Mouse (Mus musculus): ENCODE measurements around the gene Eno2. TPM values are rescaled to one million over a fixed set of nuclear protein-coding genes. Genes with fewer than 3 reads are reported as not detected.
"Not testable (repeated sequence)": the region's sequence is repeated elsewhere in the genome, so short reads cannot be mapped to it uniquely, and the experiment has no call there.

Gene Eno2
- total RNA-seq, 2 experiments from 2014 or later = not detected

DNA sequence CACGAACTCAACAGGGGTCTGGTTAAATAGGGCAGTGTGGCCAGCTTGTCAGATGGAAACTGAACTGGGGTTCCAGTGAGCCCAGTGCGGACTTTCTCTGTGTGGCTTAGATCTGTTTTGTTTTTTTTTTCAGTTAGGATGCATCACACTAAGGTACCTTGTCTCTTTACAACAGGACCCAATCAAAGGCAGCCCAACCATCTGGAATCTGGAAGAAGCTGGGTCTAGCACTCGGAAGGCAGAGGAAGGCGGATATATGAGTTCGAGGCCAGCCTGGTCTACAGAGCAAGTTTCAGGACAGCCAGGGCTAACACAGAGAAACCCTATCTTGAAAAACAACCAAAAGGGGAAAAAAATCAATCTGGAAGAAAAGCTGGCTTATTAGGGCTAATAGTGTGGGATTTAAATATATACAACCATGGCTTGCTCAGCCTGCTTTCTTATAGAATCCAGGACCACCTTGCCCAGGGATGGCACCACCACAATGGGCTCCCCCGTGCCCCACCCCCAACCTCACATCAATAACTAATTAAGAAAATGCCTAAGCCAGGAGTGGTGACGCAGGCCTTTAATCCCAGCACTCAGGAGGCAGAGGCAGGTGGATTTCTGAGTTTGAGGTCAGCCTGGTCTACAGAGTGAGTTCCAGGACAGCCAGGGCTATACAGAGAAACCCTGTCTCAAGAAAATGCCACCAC is 37.1 kb upstream of the Eno2 start:
- no peak for ATAC-seq (ENCODE audit: poor library complexity, severe bottlenecking)

DNA sequence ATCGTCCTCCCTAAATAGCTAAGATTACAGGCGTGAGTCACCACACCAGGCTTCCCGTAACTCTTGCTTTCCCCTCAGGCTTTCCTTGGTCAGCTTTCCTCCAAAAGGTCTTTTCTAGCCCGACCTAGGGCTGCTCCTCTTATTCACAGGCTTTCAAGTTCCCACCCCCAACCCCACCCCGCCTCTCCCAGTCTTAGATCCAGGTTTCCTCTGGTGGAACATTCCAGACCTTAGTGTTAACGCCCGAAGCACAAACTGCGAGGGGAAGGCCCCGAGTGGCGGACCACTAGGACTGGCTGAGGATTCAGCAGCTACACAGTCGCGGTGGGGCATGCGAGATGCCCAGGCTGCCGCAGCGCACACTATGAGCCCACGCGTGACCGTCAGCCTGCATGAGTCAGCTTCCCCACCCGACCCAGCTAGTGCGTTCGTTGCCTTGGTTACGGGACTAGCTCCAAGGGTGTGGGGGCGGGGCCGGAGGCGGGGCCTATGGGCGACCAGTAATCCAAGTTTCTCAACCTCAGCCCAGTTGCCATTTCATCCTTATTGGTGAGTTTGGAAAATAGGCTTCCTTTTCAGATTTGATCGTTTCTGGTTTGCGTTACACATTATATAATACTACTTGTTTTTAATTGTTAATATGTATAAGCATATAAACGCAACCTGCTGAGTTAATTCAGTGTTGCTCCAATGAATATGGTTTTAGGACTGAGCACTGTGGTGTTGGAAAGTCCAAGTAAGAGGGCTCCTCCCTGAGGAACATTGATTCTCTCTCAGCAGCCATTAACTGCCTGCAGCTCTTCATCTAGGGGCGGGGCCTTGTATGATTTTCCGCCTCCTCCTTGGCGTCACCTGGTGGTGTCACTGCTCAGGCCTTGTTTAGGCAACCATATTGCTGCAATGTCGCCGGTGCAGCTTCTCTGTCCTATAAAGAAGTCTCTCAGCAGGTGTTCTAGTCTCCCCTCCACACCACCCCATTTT is 36.2 kb upstream of the Eno2 start:
- peak; percentile 79 for ATAC-seq (ENCODE audit: poor library complexity, severe bottlenecking)

DNA sequence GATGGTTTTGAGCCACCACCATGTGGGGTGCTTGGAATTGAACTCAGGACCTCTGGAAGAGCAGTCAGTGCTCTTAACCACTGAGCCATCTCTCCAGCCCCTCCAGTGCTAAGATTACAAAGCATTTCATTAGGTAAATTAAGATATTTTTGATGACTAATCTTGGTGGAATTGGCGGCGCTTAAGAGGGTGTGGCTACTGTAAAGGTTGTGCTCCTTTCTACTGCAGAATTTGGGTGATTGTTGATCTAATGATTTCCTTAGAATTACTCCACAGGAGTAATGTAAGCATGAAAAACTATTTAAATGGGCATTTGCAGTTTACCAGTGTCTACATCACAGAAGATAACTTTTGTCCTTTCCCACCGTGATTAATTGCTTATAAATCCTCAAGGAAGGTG is 34.9 kb upstream of the Eno2 start:
- ATAC-seq (ENCODE audit: poor library complexity, severe bottlenecking) = no peak

DNA sequence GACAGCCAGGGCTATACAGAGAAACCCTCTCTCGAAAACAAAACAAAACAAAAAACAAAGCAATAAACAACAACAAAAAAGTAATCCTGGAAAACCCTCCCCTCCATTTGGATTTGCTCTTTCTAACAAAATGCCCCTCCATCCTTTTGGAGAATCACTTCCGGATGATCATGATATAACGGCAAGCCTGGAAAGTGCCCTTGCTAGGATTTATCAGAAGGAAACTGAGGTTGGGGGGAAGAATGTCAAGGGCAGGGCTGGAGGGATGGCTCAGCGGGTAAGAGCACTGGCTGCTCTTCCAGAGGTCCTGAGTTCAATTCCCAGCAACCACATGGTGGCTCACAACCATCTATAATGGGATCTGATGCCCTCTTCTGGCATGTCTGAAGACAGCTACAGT is 34.2 kb upstream of the Eno2 start:
- ATAC-seq (ENCODE audit: poor library complexity, severe bottlenecking) = not testable (repeated sequence)

DNA sequence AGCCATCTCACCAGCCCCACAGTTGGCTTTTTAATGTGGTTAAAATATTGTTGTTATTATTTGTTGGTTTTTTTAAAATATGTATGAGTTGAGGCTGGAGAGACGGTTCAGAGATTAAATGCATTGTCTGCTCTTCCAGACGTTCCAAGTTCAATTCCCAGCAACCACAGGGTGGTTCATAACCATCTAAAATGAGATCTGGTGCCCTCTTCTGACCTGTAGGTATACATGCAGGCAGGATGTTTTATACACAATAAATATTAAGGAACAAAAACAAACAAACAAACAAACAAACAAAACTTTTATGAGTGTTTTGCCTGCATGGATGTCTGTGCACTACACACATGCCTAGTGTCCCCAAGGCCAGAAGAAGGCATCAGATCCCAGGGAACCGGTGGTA is 33.6 kb upstream of the Eno2 start:
- no peak for ATAC-seq (ENCODE audit: poor library complexity, severe bottlenecking)

DNA sequence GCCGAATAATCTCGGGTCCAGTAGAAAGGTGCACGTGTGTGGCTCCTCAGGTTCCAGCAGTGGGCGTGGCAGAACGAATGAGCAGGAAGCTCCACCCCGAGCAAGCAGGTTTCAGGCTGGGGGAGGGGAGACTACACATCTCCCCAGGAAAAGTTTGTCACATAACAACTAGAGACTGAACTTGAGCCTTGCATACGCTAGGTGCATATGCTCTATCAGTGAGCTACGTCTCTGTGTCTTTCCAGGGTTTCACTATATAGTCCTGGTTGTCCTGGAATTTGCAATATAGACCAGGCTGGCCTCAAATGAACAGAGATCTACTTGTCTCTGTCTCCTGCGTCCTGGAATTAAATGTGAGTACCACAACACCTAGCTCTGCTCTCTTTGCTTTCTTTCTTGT is 32.9 kb upstream of the Eno2 start:
- ATAC-seq (ENCODE audit: poor library complexity, severe bottlenecking) = not testable (repeated sequence)

DNA sequence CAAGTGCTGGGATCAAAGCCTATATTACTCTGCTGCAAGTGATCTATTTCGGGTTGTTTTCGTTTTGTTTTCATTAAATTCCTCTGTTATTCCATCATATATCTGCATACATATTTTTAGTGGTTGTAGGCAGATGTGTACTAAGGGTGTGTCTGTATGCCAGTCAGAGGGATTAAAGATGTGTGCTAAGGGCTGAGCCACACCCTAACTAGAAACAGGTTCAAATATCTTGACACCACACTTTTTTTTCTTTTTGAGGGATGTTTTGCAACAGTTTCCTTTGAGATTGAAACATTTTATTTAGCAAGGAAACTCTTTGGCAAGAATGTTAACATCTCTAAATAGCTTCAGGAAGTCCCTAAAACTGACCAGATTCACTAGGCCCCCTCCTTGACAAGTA is 26.7 kb upstream of the Eno2 start:
- ATAC-seq (ENCODE audit: poor library complexity, severe bottlenecking) = 0 out of 2 replicates have a peak, but pooled peaks have one; percentile 21

DNA sequence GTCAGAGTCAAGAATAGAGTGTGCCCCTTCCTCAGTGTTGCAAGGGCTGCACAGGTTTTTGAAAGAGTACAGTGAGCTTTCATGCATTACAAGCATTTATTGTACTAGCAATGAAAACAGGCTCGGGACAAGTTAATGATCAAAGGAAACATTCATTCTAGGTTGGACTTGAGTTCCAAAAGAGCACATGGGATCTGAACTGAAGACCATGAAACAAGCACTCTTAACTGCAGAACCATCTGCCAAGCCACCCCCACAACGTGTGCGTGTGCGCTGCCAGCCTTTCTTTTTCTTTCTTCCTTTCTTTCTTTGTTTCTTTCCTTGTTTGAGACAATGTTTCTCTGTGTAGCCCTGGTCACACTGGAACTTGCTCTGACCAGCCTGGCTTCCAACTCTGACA is 26.3 kb upstream of the Eno2 start:
- no peak for ATAC-seq (ENCODE audit: poor library complexity, severe bottlenecking)

DNA sequence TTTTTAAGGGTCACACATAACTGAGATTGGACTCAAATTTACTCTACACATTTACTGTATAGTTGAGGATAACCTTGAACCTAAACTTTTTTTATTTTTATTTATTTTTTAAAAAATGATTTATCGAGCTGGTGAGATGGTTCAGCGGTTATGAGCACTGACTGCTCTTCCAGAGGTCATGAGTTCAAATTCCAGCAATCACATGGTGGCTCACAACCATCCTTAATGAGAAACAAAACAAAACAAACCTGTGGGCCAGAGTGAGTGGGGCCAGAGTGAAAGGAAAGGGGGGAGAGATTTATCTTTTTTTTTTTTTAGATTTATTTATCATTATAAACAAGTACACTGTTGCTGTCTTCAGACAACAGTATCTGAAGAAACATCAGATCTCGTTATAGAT is 22.4 kb upstream of the Eno2 start:
- no peak for ATAC-seq (ENCODE audit: poor library complexity, severe bottlenecking)

DNA sequence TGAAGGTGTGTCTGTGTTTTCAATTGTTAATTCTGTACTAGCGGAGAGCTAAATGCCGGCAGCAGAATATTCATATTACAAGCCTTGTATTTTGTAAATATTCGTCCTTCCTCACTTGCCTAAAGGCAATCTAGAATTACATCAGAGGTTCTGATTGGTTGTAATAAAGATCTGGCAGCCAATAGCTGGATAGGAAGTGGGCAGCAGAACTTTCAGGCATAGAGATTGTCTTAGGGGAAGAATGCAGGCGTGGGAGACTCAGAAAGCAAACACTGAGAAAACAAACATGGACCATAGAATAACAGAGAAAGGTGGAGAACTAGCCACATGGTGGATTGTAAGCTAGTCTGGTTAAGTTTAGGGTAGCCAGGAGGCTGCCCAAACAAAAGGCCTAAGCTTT is 20.6 kb upstream of the Eno2 start:
- ATAC-seq (ENCODE audit: poor library complexity, severe bottlenecking) = no peak

DNA sequence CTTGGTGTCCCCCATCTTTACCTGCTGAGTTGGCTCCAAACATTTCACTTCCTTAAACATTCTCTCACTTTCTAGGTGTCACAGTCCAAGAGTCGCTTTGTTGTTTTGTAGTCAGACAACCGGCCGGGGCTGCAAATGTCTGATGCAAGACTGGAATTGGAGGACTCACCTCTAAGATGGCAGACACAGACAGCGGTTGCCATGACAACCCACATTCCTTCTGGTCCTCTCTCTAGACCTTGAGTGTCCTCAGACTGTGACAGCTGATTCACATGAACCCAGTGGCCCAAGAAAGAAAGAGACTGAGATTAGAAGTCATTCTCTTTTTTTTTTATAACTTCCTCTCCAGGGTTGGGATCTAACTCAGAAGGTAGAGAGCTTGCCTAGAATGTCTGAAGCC is 20.0 kb upstream of the Eno2 start:
- no peak for ATAC-seq (ENCODE audit: poor library complexity, severe bottlenecking)

DNA sequence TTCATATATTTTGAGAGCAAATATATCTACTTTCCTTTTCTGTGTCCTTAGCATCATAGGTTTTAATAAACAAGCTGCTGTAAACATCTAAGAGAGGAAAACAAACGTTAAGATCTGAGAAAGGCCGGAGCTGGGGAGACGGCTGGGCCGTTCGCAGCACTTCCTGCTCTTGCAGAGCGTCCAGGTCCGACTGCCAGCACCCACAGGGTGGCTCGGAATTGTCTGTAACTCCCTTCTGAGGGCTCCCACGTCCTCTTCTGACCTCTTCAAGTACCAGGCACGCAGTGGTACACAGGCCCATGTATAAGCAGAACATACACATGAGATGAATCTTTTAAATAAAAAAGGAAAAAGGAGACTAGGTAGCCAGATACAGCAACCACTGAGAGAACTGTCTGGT is 18.2 kb upstream of the Eno2 start:
- no peak for ATAC-seq (ENCODE audit: poor library complexity, severe bottlenecking)

DNA sequence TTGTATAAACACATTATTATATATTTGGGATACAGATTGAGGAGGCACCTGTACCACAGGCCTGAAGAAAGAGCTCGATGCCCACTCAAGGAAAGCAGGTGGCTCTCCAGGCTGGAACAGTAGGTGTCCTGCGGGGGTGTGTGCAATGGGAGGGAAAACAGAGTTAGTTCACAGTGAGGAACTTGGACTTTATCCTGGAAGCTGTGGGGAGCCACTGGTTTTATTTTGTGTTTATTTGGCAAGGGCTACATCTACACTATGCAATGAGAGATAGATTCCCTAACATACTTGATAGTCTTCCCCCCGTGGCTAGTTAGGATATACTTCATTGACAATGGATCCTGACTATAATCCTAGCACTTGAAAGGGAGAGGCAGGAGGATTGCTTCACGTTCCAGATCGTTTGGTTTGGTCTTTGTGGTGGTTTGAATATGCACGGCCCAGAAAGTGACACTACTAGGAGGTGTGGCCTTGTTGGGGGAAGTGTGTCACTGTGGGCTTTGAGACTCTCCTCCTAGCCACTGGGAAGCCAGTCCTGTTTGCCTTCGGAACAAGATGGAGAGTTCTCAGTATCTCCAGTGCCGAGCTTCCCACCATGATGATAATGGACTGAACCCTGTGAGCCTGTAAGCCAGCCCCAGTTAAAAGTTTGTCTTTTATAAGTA is 17.4 kb upstream of the Eno2 start:
- ATAC-seq (ENCODE audit: poor library complexity, severe bottlenecking) = peak; percentile 72

DNA sequence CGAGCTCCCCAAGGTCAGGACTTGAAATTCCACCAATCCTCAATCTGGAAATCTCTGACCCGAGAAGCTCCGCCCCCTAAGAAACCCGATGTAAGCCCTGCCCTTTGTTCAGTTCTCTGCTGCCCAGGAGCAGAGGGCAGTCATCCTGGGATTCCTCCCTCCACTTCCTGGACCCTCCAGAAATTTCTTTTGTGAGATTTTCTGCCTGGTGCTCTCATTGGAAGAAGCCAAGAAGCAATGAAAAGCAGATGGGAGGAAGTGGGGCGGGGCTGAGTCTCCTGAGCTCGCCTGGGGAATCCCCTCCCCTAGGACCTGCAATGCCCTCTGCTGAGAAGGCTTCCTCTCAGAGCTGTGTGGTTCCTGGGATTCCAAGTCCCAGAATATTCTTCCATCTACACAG is 13.0 kb upstream of the Eno2 start:
- peak; percentile 47; the same call in 1 of the 2 replicates for ATAC-seq (ENCODE audit: poor library complexity, severe bottlenecking)

DNA sequence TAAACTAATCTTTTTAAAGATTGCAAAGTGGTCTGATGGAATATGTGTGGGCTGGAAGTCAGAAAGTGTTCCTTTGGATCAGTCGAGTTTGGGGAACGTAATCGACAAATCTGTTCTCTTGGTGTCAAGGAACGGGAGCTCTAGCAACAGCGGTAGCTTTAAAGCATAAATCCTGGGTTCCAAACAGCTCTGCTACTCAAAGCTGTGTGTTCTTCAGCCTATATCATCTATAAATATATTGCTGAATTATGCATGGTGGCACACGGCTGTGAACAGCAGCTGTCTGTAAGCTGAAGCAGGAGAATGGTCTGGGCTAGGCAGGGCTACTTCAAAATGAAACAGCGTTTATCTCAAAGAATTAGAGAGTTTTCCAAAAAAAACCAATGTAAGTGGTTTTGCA is 11.4 kb upstream of the Eno2 start:
- ATAC-seq (ENCODE audit: poor library complexity, severe bottlenecking) = no peak

DNA sequence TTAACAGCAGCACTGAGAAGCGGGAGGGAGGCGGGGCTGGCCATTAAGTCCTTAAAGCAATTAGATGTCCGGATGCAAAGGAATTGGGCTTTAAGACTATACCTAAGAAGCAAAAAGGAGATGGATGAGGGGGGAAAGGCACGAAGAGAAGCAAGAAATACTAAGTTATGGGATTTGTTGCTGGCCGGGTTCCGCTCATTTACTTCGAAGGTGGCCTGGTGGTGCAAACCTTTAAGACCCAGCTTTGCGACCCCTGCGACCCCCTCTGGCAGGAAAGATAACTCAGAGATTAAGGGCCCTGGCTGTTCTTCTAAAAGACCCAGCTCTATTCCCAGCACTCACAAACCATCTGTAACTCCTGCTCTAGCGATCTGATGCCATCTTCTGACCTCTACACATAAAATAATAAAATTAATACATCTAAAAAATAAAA is 10.5 kb upstream of the Eno2 start:
- peak; percentile 26; the same call in 1 of the 2 replicates for ATAC-seq (ENCODE audit: poor library complexity, severe bottlenecking)

DNA sequence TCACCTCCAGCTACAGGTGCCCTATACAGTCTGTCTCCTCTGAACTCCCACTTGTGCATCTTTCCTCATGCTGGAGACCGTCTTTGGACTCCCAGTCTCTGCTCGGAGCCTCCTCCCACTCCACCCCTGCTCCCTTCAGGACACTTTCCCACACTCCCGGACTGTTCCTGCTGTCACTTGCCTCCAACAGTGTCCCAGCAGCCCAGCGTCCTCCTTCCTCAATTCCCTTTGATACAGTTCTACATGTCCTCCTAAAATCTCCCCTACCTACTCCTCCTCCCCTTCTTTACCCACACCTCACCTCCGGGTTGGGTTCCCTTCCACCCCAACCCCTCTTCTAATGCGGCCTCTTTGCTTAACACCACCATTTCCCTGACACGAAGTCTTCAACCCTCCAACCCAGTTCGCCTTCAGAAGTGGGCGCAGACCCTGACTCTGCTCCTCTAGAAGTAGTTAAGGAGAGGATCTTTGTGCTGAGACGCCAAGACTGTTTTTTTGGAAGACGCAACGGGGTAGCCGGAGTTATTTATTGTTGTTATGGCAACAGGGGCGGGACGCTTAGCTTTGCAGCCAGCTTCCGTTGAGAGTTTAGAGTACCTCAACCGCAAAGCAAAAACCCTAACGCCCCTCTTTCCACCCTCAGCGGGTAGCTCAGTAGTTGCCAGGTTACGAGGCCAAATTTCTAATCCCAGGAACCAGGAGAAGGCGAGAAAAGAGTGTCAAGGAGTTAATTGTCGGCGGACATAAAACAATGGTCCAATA is 9.9 kb upstream of the Eno2 start, which contains the start of gene Lrrc23:
Gene Lrrc23, minus strand, starts transcription at position 506 of the 762 bp plus-strand sequence.
- peak; percentile 74 for ATAC-seq (ENCODE audit: poor library complexity, severe bottlenecking)

DNA sequence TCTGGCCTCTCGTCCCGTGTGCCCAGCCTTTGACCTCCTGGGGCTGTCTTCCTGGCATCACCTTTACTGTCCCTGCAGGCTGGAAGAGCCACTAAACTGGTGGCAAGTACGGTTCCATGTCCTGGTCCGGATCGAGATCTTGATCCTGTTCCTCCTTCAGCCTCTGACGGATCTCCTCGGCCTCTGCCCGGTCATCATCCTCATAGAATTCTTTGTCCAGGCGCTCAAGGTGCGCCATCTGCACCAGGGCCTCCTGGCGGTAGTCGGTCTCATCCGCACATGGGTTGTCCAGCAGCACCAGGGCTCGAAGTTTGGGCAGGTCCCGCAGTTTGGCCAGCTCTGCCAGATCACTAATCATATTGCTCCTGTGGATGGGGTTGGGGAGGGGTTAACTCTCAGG is 1.0 kb upstream of the Eno2 start:
- no peak for ATAC-seq (ENCODE audit: poor library complexity, severe bottlenecking)

DNA sequence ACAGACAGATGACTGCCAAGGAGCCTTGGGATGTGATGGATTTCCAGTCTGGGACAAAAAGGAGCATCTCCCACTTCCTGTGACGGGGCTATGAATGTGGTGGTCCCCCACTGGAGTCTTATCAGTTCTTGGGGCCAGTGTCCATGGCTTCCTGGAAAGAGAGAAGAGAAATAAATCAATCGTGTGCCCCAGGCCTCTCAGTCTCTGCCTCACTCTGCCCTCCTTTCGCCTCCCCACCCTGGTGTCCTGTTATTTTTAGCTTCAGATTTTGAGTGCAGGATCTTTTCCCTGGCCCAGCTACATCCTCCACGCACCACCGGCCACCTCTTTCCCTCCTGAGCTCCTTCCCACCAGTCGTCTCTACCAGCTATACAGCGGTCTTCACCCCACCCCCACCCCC is 540 bp upstream of the Eno2 start:
- ATAC-seq (ENCODE audit: poor library complexity, severe bottlenecking) = no peak

DNA sequence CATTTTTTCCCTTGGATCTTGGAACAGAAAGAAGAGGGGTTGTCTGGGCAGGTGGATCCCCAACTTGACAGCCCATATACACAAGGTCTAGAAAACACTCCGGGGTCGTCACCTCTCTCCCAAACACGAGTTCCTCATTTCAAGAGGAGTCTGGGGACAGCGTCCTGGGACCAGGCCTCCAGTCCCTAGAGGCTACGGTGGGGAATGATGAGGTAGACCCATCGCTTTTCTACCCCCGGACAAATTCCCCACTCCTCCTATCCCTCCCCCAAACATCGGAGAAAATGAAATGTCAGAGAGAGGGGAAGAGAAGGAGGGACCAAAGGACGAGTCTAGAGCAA is 799 bp downstream of the Eno2 start:
- peak; percentile 42 for ATAC-seq (ENCODE audit: poor library complexity, severe bottlenecking)
